Mouse (Mus musculus) heart, embryonic 10.5 days (tissue): Measurements from ENCODE around the gene Map2k4. TPM values are rescaled to one million over a fixed set of nuclear protein-coding genes. Genes with fewer than 3 reads are reported as not detected.

Experiments
- DNase-seq: peaks from one replicate; pipeline ENCODE4 v3.0.0-alpha.2; 2017; ENCODE audit warnings: low spot score
- H3K27ac ChIP-seq: fragments of 300-500 bp; sonication (generic); 2 replicates; pipeline ENCODE4 v1.5.1; 2016; ENCODE audit warnings: mild to moderate bottlenecking
- H3K27me3 ChIP-seq: fragments of 300-500 bp; sonication (generic); 2 replicates; pipeline ENCODE4 v1.6.1; 2016; ENCODE audit warnings: mild to moderate bottlenecking; ENCODE audit not compliant: poor library complexity, insufficient read depth, severe bottlenecking
- H3K36me3 ChIP-seq: fragments of 300-500 bp; sonication (generic); 2 replicates; pipeline ENCODE4 v1.6.1; 2016; ENCODE audit warnings: mild to moderate bottlenecking, moderate library complexity
- H3K4me1 ChIP-seq: fragments of 300-500 bp; sonication (generic); 2 replicates; pipeline ENCODE4 v1.6.1; 2016; ENCODE audit warnings: mild to moderate bottlenecking
- H3K4me3 ChIP-seq: fragments of 300-500 bp; sonication (generic); 2 replicates; pipeline ENCODE4 v1.5.1; 2016; ENCODE audit warnings: mild to moderate bottlenecking, moderate library complexity
- H3K9me3 ChIP-seq: fragments of 300-500 bp; sonication (generic); 2 replicates; pipeline ENCODE4 v1.6.1; 2016; ENCODE audit warnings: mild to moderate bottlenecking, moderate library complexity
- WGBS: fragments of 180-500 bp; shearing (Covaris S2); methylation state at CpG from one replicate; pipeline ENCODE4 v1.1.7; 2016; 5-methylcytosine and 5-hydroxymethylcytosine counted together
- polyA plus RNA-seq: library from polyadenylated mRNA; unstranded; fragments of >200 nt; fragmentation: Nextera tagmentation; extraction: Ambion mirVana; gene quantifications from 2 replicates; pipeline ENCODE4 v1.2.1, GENCODE M21; 2016

Gene Map2k4
- polyA plus RNA-seq, 1 experiment from 2014 or later = 71.2 TPM

DNA sequence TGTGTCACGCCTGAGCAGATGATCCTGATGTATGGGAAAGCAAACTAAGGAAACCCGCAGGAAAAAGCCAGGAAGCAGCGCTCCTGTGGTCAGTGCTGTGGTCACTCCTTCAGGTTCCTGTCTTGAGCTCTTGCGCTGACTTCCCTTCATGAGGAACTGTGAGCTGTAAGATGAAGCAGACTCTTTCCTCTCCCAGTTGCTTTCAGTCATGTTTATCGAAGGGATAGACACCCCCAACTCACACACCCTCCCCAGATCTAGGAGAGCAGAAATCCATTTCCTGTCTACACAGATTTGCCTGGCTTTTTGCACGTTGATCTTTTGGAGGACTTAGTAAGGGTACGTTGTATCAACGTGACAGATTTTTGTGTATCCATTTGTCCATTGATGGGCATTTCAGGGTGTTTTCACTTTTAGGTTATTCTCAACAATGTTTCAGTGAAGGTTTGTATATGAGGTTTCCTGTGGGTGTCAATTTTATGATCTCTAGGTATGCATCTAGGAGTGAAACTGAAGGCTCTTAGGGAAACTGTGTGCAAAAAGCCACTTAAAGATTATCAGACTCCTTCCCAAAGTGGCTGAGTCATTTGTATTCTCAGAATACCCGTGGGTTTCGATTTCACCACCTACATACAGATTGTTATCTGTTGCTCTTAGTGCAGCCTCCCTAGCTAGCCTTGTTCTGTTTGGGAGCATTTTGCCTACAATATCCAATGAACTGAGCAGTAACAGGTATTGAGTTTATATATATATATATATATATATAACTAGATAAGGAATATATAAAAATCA lies 6.5 kb upstream of the Map2k4 start:
- H3K4me3 ChIP-seq = no peak overlapping the region
- H3K36me3 ChIP-seq = no peaks in the 10 kb centered on the region
- no peaks in the 10 kb centered on the region for H3K27me3 ChIP-seq
- H3K4me1 ChIP-seq = no peaks in the 10 kb centered on the region
- H3K9me3 ChIP-seq = no peaks in the 10 kb centered on the region
- 58% methylated on average over 10 of the region's 10 CpGs for WGBS
- no peak overlapping the region for H3K27ac ChIP-seq
- DNase-seq = no peak

DNA sequence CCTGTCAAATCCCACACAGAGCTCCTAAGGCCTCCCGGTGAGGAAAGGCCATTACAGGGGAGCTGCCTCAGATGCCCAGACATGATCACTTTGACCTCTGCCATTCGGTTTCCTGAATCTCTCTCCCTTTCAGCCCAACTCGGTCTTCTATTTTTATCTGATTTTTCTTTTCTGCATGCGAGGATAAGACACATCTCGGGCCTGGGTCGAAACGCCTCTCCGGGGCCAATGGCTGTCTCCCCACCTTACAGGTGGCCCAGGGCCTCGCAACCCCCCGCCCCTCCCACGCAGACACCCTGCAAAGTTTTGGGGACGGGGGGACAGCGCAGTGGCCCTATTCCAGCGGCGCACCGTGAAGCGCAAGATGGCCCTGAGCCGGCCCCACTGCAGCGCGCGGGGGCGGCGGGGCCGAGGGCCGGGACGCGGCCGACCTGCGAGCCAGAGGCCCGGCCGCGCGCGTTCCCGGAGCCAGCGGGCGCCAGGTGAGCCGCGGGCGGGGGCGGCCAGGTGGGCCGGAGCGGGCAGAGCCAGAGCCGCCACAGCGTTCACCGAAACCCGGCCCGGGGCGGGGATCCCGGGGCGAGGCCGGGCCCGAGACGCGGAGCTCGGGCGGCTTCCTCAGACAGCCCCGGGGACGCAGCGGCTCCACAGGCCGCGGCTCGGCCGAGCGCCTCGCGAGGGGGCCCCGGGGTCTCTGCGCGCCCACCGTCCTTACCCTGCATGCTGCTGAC lies 511 bp downstream of the Map2k4 start:
- Histone ChIP-seq H3K4me1 (peaks cover 17% of the 10 kb centered on the region), H3K27me3 (no peaks in the 10 kb centered on the region), H3K9me3 (no peaks in the 10 kb centered on the region), H3K27ac (peak overlapping the region; percentile 99), H3K4me3 (peak overlapping the region; percentile 98), H3K36me3 (no peaks in the 10 kb centered on the region)
- peak; percentile 84 for DNase-seq
- WGBS = under 1% methylated on average over 58 of the region's 71 CpGs

DNA sequence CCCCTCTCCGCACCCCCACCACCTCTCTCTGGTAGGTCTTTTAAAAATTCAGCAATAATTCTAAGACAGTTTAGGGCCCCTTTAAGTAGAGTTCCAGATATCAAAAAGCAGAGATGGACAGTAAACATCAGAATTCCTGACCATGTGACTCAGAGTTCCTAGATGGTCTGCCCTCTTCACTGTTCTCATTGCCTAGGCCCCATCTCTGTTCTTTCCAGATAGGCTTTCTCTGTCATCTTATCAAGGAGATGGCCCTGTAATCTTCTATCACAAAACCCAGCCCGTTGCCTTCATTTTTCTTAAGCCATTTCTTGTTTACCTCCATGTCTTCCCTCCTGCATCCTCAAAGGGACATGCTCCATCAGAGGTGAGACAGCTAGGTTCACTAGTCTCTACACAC lies 1.9 kb downstream of the Map2k4 start:
- no peak for DNase-seq
- H3K27ac ChIP-seq = no peak overlapping the region
- H3K4me3 ChIP-seq = peak overlapping the region; percentile 13; the same call in 1 of the 2 replicates
- H3K27me3 ChIP-seq = no peaks in the 10 kb centered on the region
- WGBS = 66% methylated on average over 2 of the region's 2 CpGs
- peaks cover 17% of the 10 kb centered on the region for H3K4me1 ChIP-seq
- no peaks in the 10 kb centered on the region for H3K9me3 ChIP-seq
- H3K36me3 ChIP-seq = no peaks in the 10 kb centered on the region

DNA sequence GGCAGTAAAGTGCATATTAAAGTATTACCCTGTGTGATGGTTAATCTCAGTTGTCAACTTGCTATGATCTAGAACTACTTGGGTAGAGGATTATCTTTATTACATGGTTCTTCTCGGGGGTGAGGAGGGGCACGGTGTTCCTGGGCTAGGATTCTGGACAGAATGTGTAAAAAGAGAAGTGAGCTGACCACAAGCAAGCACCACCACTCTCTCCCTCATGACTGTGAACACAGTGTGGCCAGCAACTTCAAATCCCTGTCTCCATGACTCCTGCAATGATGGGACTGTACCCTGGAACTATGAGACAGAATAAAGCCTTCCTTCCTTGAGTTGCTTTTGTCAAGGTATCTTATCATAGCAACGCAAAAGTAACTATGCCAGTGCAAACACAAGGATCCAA lies 6.5 kb downstream of the Map2k4 start:
- peaks cover 32% of the 10 kb centered on the region for H3K4me1 ChIP-seq
- WGBS = 86% methylated on average over 3 of the region's 3 CpGs

DNA sequence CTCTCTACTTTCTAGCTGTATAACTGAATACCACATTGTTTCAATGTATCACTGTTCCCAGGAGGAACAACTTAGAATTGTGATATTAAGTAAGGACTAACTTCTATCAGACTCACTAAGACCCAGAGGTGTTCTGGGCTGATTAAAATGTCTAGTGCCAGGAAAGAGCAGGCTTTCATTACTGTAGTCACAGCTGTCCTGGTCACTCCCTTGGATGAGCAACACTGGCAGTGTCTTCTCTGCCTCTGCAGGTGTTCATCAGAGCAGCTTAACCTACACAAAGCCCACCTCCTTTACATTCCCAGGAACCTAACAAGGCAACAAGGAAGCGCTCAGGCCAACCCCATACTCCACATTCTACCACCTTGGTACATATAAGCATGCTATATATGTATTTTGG lies 8.5 kb downstream of the Map2k4 start:
- DNase-seq = no peak
- WGBS = 97% methylated on average over 1 of the region's 1 CpGs
- peaks cover 28% of the 10 kb centered on the region for H3K4me1 ChIP-seq
- H3K27me3 ChIP-seq = no peaks in the 10 kb centered on the region
- H3K27ac ChIP-seq = no peak overlapping the region
- no peaks in the 10 kb centered on the region for H3K9me3 ChIP-seq
- no peak overlapping the region for H3K4me3 ChIP-seq
- H3K36me3 ChIP-seq = peaks cover 17% of the 10 kb centered on the region

More for the DNA sequence above, 6.5 kb downstream of the Map2k4 start:
- H3K27ac ChIP-seq = no peak overlapping the region
- no peaks in the 10 kb centered on the region for H3K9me3 ChIP-seq
- peaks cover 17% of the 10 kb centered on the region for H3K36me3 ChIP-seq
- DNase-seq = no peak
- H3K4me3 ChIP-seq = no peak overlapping the region
- no peaks in the 10 kb centered on the region for H3K27me3 ChIP-seq

DNA sequence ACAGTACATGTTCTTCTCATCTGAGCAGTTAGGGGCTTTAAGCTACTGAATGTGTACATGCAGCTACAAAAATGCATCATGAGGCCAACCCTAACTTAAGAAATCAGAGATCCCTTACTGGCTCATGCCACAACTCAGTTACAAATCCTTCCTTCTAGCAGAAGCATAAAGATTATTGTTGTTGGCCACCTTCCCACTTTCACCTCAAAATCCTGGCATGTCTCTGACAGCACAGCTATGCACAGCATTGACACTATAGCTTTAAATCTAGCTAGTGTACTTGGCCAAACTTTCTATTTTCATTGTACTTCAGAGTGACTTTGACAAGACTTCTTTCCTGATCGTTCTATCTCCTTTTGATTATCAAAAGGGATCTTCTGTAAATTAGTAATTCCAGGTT lies 9.0 kb downstream of the Map2k4 start:
- Histone ChIP-seq H3K27ac (no peak overlapping the region), H3K36me3 (peaks cover 17% of the 10 kb centered on the region), H3K4me3 (no peak overlapping the region), H3K4me1 (peaks cover 28% of the 10 kb centered on the region), H3K27me3 (no peaks in the 10 kb centered on the region), H3K9me3 (no peaks in the 10 kb centered on the region)
- 76% methylated on average over 1 of the region's 1 CpGs for WGBS
- DNase-seq = no peak

DNA sequence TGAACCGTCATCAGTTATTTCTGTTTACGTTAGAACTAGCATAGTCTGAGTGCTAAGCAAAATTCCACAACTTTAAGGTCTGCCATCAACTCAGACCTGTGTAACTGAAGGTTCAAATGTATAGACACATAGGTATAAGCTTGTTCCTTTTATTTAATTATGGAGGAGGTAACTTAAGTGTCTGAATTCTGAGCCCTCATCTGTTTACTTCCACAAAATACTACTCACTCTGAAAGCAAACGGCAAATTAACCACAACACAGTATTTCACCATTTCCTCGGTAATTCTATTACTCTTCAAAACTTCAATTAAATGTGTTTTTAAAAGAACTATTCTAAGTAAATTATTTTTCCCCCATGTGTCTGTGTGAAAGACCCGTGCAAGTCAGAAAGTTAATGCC lies 10.3 kb downstream of the Map2k4 start:
- no peak overlapping the region for H3K27ac ChIP-seq
- H3K4me3 ChIP-seq = no peak overlapping the region
- H3K9me3 ChIP-seq = no peaks in the 10 kb centered on the region
- peaks cover 38% of the 10 kb centered on the region for H3K4me1 ChIP-seq
- DNase-seq = no peak
- WGBS = 65% methylated on average over 5 of the region's 5 CpGs
- H3K27me3 ChIP-seq = no peaks in the 10 kb centered on the region
- peaks cover 17% of the 10 kb centered on the region for H3K36me3 ChIP-seq

DNA sequence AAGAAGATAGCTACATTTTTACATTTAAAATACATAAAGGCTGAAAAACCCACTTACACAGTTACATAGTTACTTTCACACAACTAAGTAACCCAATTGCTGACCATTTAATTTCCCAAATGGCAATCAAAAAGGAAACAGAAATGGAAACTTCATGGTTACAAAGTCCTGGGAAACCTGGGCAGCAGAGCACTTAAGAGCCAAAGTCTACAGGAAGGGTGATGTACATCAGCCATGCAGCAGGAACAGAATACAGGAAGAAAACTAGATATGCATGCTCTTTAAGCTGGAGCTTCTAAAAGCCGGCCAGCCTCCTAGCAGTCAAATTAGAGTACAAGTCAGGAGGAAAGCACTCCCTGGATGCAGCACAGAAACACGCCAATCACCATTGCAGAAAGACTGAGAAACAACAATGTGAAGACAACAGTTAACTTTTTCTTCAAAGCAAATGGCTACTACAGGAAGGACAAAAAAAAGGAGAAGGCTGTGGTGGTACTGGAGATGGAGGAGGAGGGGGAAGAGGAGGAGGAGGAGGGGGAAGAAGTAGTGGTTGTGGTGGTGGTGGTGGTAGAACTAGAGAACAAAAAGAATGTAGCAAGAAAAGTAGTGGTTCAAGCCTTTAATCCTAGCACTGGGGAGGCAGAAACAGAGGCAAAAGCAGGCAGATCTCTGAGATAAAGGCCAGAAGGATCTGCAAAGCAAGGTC lies 11.0 kb downstream of the Map2k4 start:
- H3K4me3 ChIP-seq = no peak overlapping the region
- 46% methylated on average over 2 of the region's 2 CpGs for WGBS
- DNase-seq = no peak
- no peaks in the 10 kb centered on the region for H3K9me3 ChIP-seq
- H3K4me1 ChIP-seq = peaks cover 38% of the 10 kb centered on the region
- no peak overlapping the region for H3K27ac ChIP-seq
- H3K27me3 ChIP-seq = no peaks in the 10 kb centered on the region
- peaks cover 17% of the 10 kb centered on the region for H3K36me3 ChIP-seq

DNA sequence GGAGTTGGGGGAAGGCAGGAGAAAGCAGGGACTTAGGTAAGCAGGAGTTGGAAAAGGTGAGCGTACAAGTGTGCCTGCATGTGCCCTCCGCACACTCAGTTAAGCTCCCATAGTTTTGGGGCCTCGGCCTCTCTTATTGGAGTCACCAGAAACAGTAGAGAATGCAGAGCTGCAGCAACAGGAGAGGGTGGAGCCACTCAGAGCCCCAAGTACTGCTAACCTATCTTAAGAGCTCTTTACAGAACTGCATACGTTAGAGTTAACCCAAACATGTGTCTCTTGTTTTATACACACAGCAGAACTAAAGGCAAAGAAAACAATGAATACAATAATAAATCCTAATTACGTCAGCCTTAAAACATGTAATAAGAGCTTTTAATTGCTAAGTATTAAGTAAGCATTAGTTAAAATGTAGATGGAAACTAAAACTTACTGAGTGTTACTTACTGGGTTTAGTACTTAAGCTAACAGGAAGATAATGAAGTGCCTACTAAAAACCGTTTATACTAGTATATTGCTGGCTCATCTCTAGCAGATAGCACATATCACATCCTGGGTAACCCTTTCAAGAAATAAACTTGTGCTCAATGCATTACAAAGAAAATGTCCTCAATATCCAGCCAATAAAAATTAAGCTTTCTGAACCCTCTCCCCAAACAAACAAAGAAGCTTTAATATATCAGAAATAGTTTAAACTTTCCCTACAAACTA lies 14.0 kb downstream of the Map2k4 start:
- whole genome bisulfite sequencing = 55% methylated on average over 6 of the region's 6 CpGs
- Histone ChIP-seq H3K36me3 (no peaks in the 10 kb centered on the region), H3K27ac (no peak overlapping the region), H3K9me3 (no peaks in the 10 kb centered on the region), H3K4me3 (no peak overlapping the region), H3K4me1 (peaks cover 43% of the 10 kb centered on the region), H3K27me3 (no peaks in the 10 kb centered on the region)
- DNase-seq = no peak

DNA sequence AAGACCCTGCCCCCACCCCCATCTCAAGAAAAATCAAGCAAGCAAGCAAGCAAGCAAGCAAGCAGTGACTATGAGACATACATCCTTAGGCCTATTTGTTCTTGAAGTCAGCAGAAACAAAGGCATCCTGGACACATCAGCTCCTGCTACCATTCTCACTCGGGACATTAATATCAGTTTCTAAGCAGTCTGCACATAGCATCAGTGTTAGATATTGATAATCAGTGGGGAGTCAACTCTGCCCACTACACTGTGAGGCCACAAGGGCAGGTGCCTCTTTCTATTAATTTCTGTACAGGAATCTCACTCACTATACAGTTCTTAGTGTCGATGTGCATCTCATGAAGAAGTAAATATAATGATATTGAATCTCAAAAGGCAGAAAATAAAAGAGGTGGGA lies 14.6 kb downstream of the Map2k4 start:
- Histone ChIP-seq H3K4me3 (no peak overlapping the region), H3K9me3 (no peaks in the 10 kb centered on the region), H3K4me1 (peaks cover 48% of the 10 kb centered on the region), H3K36me3 (no peaks in the 10 kb centered on the region), H3K27me3 (no peaks in the 10 kb centered on the region), H3K27ac (no peak overlapping the region)
- 70% methylated on average over 2 of the region's 2 CpGs for WGBS
- DNase-seq = no peak

DNA sequence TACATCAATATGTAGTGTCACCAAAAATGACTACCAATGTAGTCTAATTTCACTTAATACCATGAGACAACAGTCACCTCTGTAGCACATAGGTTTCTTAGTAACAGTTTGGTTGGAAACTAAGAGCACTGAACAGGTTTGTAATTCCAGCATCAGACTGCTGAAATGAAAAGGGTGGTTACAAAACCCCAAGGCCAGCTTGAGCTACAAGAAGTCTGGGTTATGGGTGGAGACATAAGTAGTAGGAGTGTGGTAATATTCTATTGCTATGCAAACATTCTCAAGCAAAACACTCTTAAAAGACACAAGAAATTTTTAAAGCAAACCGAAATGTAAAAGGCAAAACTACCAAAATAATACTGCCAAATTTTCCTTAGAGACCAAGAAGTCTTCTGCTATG lies 16.6 kb downstream of the Map2k4 start:
- Histone ChIP-seq H3K4me3 (no peak overlapping the region), H3K27ac (no peak overlapping the region), H3K4me1 (peaks cover 36% of the 10 kb centered on the region), H3K36me3 (no peaks in the 10 kb centered on the region), H3K27me3 (no peaks in the 10 kb centered on the region), H3K9me3 (no peaks in the 10 kb centered on the region)
- DNase-seq = no peak
- WGBS = 92% methylated on average over 1 of the region's 1 CpGs

DNA sequence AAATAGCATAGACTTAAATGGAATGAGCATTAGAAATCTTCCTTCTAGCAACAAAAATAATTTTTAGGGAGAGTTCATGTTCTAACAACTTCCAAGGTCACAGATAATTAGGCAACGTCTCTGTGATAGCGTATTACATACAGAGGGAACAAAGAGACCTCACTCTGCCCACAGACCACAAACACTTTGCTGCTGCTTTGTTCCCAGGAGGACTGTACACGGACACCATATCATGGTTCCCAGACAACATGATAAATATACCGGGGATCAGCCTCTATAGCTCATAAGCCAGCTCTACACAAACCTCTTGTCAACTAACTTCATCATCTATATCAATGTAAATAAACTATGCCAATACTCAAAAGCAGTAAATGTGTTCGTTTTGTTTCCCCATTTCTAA lies 18.1 kb downstream of the Map2k4 start:
- H3K36me3 ChIP-seq = no peaks in the 10 kb centered on the region
- DNase-seq = no peak
- H3K4me3 ChIP-seq = no peak overlapping the region
- no peaks in the 10 kb centered on the region for H3K27me3 ChIP-seq
- 57% methylated on average over 5 of the region's 5 CpGs for WGBS
- H3K27ac ChIP-seq = no peak overlapping the region
- H3K9me3 ChIP-seq = no peaks in the 10 kb centered on the region
- peaks cover 32% of the 10 kb centered on the region for H3K4me1 ChIP-seq
